Mouse (Mus musculus) bone marrow macrophage, adult 2 months (primary cell): ENCODE measurements around the gene Lzts3.

Experiments used
- CTCF ChIP-seq: IDR thresholded peaks from 2 replicates; pipeline ENCODE4 v1.5.1; 2012; ENCODE audit warnings: low read depth, mild to moderate bottlenecking, low read length, moderate library complexity
- POLR2A ChIP-seq: IDR thresholded peaks from 2 replicates; pipeline ENCODE4 v1.6.1; 2012; ENCODE audit warnings: mild to moderate bottlenecking, low read depth, low read length, borderline replicate concordance

- TF ChIP-seq POLR2A = no peak
- no peak for TF ChIP-seq CTCF
These were observed 374 bp downstream of the Lzts3 start for GRCm38 (mm10) chr2:130642197-130642660.
